Mouse (Mus musculus) left cerebral cortex, adult 18-20 months (tissue): ENCODE results near the gene Acta1. TPM values are rescaled to one million over a fixed set of nuclear protein-coding genes. Genes with fewer than 3 reads are reported as not detected.

ENCODE experiments used
- DNase-seq, 2 experiments: peaks; one replicate each; pipeline ENCODE4 v3.0.0; 2021 to 2022; ENCODE audit warnings: low spot score in 2 of 2, mixed read lengths in 1 of 2
- total RNA-seq, 2 experiments: library from RNA; stranded (reverse); gene quantifications; 2 replicates each; pipeline ENCODE4 v1.2.3; 2021

Gene Acta1
- total RNA-seq, 2 experiments from 2014 or later, result 10.2 to 11.9 TPM

DNA sequence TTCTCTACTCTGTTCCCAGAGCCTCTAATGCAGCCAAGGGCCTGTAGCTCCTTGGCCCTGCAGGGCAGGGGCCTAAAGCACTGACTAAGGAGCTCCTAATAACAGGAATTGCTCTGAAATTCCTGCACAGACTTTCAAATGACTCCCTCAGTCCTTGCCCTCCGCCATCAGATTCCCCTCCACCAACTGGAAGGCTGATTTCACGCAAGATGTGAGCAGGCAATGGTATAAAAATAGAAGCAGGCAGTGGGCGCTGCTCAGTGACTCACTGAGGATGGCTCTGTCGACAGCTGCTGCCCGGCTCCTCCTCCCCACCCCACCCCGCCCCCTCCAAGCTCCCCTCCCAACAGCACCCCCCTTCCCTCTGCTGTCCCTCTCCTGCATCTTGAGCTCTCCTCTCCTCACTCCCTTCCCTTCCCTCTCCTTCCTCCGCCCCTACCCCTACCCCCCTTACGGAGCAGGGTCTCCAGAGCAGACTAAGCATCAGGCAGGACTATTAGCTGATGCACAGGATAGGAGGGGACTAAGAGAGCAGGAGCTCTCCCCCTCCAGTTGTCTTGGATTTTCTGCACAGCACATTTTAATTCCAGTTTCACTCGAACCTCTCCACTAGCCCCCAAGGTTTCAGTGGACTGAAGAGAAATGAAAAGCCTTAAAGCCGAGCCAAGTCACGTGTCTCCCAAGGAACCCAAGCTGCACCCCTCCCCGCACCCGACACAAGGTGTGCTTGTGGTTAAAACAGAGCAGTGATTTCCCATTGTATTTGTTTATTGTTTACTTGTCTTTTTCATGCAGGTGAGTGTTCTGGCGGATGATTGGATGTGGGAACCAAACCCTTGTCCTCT lies 9.6 kb downstream of the Acta1 start:
- peak; percentile 73 to 83 for DNase-seq

DNA sequence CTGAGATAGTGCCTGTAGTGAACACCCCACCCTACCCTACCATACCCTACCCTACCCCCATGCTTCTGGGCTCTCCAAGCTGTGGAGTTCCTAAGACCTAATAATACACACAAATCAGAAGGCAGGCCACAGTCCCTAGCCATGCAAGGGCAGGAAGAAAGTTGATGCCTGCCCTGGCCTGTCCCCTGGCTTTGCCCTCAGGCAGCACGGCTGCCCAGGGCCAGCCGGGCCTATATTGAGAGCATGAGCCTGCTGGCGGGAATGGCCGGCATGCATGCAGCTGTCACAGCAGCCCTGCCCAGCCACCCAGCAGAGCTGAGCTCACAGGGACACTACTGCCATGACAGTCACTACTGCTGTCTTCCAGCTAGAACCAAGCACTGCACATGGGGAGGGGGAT lies 11.5 kb downstream of the Acta1 start:
- no peak for DNase-seq

DNA sequence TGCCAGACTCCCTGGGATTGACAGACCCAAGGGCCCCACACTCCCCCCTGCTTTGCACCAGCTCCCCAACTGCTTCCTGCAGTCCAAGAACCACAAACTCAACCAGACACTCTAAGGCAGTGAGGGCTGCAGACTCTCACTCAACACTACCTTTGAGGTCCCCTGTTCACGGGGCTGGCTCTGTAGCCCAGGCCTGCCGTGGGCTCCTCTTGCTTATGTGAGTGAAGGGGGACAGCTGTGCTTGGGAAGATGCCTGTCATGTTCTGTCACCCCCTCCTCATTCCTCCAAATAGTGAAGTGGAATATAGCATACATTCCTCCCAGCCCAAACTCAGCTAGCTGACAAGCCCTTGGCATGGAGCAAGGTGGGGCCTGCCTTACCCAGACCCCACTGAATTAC lies 12.1 kb downstream of the Acta1 start:
- no peak for DNase-seq

DNA sequence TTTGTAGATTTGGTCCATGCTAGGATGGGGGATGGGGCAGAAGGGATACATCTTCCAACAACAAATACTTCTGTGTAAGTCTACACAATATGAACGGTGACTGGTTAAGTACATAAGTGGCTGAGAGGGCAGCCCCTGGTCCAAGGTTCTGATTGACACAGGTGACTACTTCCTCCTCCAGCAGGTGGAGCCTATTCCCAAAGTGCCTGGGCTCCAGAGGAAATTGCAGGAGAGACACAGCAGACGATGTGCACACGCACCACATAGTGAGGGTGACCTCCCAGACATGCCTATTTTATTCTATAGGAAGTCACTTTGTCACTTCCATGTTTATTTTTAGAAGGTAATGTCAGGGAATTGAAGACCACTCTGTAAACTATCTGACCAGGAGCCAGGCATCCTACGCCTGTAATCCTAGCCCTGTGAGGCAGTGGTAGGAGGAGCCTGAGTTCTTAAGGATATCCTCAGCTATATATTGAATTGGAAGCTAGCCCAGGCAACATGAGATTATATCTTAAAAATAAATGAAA lies 13.7 kb downstream of the Acta1 start:
- DNase-seq, result no peak

DNA sequence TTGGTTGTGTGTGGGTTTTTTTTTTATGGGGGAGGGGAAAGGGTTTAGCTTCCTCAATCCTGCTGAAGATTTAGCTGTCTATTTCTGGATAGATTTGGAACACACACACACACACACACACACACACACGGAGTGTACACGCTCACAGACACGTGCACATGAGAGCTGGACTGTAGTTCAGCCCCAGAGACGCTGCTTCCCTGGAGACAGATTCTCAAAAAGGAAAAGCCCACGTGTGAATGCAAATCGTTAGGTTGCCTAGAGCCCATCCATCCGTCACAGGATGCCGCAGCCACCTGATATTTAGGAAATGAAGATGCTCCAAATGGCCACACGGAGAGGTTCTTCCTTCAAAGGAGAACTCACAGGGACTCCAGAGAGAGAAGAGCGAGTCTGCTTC lies 14.3 kb downstream of the Acta1 start:
- DNase-seq, result peak; percentile 68 to 77

DNA sequence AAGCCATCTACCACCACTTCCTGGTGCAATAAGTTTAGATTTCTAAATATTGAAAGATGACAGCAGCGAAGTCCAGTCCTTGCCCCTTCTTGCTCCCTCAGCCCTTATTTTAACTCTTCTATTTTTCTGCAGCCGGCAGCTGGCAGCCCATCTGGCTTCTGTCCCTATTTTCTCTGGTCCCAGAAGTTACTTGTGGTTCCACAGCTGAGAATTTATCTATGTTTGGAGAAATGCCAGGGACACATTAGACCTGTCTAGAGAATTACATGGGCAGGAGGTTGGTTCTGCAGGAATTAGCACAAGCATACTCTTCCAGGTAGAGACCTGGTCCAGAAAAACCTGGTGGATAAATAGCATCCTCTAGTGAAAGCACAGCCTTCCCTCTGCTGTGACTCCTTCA lies 16.7 kb downstream of the Acta1 start:
- DNase-seq, result peak in 1 of 2 experiments; percentile 35

DNA sequence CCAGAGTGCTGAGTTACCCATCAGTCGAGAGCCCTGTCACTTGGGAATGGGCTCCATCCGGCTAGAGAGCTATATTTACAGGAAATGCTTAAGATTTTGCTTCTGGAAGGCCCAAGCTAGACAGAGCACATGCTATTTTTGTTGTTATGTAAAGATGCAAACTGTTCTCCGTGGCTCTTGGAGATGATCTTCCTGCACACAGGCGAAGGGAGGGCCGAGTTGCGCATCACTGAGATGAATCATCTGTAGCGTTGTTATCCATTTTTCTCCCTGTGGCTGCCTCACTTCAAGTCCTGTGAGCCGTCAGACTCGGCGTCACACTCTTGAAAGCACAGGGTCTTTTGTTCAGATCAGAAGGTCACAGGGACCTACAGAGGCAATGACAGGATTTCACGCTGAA lies 20.2 kb downstream of the Acta1 start:
- peak; percentile 47 to 69 for DNase-seq

DNA sequence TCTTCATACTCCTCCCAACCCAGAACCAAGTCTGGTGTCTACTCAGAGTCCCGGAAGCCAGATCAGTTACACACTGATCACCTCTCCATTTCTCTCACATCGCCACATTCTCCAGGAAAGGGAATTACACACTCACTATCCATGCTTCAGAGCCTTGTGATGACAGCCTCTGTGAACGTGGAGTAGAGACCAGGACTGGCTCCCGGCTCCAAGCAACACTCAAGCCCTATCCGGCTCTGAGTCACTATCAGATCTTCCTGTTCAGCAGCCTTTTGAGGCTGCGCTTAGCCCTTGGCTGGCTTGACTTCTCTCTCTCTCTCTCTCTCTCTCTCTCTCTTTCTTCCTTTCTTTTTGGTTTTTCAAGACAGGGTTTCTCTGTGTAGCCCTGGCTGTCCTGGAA lies 21.2 kb downstream of the Acta1 start:
- no peak for DNase-seq

DNA sequence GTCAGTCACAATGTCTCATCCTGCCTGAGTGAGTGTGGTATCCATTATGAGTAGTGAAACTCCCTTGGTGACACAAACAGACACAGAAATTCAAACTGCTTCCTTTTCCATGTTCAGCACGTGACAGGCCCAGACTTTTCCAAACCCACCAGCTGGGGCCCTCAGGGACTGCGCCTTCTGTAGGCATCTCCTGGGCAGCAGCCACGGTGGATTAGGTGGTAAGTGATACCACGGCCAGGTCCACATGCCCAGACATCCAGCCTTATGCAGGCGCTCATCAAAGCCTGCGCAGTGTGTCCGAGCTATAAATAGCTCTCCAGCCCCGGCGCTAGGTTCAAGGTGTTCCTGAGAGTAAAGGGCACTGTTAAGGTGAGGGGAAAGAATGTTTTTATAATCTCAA lies 22.5 kb downstream of the Acta1 start:
- no peak for DNase-seq

DNA sequence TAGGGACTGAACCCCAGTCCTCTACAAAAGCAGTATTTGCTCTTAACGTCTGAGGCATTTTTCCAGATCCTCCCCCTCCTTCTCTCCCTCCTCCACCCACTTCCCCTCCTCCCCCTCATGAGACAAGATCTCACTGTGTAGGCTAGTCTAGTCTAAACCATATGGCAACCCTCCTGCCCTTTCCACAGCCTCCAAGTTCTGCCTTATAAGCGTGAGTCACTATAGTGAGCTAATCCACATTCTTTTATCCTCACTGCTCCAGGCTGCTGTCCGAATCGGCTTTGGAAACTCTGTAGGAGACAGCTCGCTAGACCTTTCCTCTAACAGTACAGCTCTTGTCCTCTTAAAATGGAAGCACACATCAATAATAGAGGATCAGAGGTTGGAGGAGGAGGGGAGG lies 27.6 kb downstream of the Acta1 start:
- DNase-seq, result no peak

DNA sequence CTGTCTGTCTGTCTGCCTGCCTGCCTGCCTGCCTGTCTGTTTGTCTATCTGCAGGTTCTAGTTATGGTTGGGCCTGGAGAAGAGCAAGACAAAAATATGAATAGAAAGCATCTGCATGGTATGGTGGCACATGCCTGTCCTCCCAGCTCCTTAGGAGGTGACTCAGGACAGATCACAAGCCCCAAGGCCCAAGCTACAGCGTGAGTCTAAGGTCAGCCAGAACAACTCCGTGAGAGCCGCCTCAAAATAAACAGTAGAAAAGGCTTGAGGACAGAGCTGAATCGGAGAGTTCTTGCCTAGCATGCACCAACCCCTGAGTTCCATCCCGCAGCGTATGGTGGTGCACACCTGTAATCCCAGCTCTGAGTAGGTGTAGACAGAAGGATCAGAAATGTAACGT lies 28.8 kb downstream of the Acta1 start:
- DNase-seq, result no peak

DNA sequence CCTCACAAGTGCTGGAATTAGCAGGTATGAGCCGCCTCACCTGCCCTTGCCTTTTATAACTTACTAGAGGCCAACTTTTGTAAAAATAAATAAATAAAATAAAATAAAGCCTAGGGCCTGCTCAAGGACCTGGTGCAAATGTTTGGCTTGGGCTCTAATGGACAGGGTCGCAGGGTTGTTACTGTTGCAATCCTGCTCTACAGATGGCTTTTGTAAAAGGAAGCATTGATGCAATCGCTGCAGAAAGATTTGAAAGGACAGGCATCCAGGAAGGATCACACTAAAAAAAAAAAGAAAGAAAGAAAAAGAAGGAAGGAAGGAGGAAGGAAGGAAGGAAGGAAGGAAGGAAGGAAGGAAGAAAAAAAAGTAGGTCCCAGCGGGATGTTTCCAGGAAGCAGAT lies 34.2 kb downstream of the Acta1 start:
- DNase-seq, result no peak

DNA sequence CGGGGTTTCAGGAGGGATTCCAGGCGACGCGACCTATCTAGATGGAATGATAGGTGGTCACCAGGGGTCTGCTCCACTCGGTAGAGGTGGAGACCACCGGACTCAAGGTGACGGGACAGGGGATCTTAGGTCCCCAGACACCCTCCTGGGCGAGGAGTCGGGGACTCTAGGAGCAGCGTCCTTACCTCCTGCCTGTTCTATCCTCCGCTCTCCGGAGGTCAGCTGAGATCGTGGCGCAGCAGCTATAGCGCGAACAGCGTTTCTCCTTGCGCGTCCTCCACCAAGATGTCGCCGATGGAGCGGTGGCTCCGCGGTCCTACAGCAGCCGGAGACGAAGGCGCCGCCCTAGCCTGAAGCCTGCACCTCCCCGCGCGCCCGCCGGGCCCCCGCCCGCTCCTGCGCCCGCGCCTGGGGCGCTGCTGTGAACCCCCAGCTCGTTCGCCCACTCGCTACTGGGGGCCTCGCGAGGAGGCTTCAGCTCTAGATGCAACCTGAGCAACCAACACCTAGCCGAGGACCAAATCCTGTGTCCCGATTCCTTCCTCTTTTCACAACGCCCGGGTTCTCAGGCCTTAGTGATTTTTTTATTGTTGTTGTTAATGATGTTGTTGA lies 34.8 kb downstream of the Acta1 start, which contains the start of gene Ccsap:
Gene Ccsap, minus strand, starts transcription at position 562 of the 612 bp plus-strand sequence.
- peak; percentile 47 to 70 for DNase-seq

DNA sequence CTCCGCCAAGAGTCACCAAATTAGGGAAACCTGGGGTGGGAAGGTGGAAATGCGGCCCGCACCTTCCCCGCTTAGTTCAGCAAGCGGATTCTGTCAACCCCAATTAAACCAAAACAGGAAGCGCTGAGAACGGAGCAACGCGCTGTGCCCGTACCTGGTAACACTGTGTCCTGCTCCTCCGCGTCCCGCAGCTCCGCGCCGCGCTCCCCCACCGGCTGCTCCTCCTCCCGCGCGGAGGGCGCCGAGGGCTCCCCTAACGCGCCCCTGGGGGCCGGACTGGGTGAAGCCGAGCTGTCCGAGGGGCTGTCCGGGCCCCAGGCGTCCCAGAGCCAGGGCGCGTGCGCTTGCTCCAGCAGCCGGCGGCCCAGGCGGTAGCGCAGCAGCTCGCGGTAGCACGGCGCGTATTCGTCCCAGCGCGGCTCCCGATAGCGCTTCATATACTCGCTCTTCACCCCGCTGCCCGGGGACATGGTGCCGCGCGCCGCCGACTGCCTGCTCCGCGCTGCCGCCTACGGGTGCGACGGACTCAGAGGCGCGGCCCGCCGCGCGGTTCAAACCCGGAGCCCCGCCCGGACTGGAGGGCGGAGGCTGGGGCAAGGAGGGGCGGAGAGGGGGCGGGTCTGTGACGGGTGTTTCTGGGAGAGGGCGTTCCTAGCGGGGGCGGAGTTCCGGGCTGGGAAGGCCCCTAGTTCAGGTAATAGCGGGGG lies 35.5 kb downstream of the Acta1 start:
- peak; percentile 88 to 93 for DNase-seq

DNA sequence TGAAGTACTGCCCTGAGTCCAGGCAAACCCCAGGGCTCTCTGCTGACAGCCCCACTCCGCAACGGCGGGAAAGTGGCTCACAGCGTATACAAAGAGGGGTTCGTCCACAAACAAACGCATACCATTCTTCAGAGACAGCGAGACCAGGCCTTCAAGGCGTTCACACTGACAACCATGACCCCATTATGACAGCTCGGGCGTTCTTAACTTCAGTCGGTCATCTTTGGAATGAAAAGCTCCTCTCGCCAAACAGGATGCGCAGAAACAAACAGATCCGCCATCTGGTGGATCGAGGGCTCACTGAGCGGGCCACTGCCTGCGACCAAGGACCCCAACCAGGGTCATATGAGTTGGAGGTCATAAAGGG lies 36.0 kb downstream of the Acta1 start:
- DNase-seq, result no peak

DNA sequence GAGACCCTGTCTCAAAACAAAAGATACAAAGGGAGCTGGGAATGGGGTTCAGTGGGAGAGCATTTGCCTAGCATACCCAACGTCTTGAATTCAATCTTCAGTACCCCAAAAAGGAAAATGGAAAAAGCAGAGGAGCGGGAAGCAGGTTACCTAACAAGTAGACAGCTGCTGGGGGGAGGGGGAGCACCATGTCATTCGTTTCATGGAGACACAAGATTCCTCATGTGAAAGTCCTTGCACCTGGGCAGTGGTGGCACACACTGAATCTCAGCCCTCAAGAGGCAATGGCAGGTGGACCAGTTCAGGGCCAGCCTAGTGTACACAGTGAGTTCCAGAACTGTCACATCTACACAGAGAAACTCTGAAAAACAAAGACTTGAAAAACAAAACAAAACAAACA lies 37.2 kb downstream of the Acta1 start:
- peak in 1 of 2 experiments; percentile 47 for DNase-seq

DNA sequence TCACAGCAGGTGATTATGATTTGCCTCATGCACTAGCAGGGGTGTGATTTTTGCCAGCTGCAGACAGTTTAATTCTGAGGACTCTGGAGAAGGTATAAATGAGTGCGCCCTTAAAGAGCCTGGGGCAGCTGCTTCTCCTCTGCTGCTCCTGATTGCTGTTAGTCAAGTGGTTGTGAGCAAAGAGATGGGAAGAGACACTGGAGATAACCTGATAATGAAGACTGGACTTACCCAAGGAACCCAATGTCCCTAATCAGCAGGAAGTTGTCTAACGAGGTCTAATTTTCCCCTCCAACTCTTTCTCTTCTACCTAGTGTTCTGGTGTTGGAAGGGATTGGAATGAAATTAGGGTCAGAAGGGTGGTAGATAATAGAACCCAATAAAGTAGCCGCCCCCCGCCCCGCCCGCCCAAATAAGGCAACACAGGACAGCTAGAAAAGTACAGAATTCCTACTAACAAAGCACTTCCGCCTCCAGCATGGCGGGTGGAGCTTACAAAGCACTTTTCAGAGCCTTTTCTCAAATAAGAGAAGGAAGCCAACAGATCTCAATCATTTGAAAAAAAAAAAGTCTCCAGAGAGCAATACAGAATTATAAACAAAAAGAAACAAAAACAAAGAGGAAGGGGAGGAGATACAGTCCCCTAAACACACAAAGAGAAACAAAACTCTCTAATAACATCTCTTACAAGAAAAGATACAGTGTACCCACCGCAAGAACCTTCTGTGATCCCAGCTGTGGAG lies 39.6 kb downstream of the Acta1 start:
- DNase-seq, result no peak

DNA sequence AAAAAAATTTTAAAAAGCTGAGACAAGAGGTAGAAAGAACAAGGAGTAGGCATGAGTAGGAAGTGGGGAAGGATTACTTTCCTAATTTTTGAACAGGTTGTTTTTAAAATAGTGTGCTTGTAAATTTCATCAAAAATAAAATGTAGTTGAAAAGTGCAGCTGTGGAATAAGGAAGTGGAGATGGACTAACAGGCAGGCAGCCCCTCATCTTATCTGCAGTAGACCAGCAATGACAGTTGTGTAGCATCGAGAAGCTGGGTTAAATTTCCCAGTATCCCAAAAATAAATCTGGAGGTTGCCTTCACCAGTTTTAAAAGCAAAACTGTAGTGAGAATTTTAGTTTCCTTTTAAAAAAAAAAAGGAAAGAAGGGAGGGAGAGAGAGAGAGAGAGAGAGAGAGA lies 40.3 kb downstream of the Acta1 start:
- DNase-seq, result no peak

DNA sequence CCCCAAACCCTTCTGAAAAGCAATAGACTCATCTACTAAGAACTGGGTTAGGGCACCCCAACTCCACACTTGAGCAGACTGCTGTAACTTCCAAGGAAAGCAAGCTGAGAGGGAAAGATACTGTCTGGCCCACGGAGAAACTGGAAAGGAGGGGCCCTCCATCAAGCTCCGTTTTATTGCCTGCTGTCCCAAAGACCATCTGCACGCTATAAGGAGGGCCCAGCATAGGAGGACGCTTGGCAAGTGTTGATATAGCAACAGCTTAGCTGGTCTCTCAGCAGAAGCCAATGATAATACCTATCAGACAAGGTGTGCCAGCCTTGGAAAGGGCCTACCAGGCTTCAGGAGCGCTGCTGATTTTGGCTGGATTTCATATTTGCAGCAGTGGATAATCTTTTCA lies 43.0 kb downstream of the Acta1 start:
- no peak for DNase-seq

DNA sequence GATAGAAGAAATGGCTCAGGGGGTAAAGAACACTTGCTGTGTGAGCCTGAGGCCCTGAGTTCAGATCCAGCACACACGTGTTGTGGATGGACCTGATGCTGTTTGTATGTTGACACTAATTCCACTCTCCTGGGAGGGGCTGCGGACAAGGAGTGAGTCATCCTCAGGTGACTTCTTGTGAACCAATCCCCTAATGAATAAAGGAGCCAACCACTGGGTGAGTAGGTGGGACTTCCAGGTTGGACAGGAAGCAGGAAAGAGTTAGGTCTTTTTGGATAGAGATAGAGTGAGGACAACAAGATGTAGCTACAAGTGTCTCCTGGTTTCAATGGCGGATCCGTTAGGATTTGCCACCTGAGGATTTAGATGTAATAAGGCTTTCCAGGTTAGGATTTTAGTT lies 45.2 kb downstream of the Acta1 start:
- DNase-seq, result no peak

DNA sequence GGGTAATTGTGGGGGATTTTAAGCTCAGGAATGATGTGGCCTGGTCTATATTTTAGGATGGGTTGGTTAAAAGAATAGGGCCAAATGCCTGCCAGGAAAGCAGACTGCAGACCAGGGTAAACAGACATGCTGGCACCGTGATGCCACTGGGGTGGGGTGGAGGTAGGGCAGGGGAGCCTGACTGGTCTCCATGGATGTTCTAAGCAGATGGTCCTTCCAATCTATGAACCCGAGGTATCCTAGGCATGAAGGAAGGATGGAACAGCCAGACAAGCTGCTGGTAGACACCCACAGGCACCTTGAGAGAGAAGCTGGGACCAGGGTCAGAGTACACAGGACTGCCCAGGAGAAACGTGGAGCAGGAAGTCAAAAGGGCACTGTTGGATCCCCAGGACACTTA lies 47.0 kb downstream of the Acta1 start:
- no peak for DNase-seq
